Comparison of ENCODE assay signal across 10 mouse cellular contexts in the genomic region with DNA sequence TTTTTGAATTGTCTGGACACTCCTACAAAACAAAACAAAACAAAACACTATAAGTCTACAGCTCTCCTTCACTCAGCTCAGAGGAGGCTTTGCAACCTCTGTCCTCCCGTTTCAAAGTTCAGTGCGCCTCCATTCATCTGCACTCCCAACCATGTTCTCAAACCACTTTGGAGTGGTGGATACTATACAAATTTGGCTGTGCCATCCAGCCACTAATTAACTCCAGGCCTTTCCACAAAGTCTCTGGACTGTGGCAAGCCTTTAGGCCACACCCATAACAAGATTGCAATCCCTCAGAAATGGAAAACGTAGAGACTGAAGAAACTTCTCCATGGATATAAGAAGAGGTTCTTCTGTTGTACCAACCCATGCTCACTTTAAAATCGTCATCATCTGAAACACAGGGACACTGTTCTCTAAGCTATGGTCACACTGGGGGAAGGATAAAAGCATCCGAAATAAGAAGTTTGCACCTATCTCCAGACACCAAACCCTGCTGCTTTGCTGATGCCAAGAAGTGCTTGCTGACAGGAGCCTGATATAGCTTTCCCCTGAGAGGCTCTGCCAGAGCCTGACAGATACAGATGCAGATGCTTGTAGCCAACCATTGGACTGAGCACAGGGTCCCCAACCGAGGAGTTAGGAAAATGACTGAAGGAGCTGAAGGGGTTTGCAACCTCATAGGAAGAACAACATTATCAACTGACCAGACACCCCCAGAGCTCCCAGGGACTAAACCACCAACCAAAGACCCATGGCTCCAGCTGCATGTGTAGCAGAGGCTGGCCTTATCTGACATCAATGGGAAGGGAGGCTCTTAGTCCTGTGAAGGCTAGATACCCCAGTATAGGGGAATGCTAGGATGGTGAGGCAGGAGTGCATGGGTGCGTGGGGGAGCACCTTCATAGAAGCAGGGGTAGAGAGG. TPM values are rescaled to one million over a fixed set of nuclear protein-coding genes. Genes with fewer than 3 reads are reported as not detected.
A peak's percentile ranks its signal among the peaks of the same experiment; 100 is the strongest.
DNase-seq lines count a peak whose midpoint lies in the region; ATAC-seq lines count a peak whose summit lies in the region.
"Had no signal": no experiment of that assay in that cellular context is flagged by ENCODE, and none has a peak within 500 bp of the region (broad histone marks: within the 10 kb centered on the region; RNA-seq: fewer than 3 reads in every experiment).

No protein-coding gene starts in this region.

- no peak overlapping the region for H3K4me3 ChIP-seq in intestine, embryonic 16.5 days (ENCODE audit: low read length)
- no peak overlapping the region for H3K4me3 ChIP-seq in intestine, embryonic 15.5 days (replicated peaks)
- H3K4me3 ChIP-seq in embryonic facial prominence, embryonic 15.5 days (replicated peaks), result no peak overlapping the region
- H3K4me3 ChIP-seq in liver, embryonic 16.5 days (ENCODE audit: low read depth, low read length), result no peak overlapping the region
- H3K4me3 ChIP-seq: embryonic facial prominence, embryonic 12.5 days had no signal

- H3K36me3 ChIP-seq in intestine, embryonic 16.5 days (ENCODE audit: control insufficient read depth, insufficient read depth, low read length), result no peaks in the 10 kb centered on the region
- no peaks in the 10 kb centered on the region for H3K36me3 ChIP-seq in intestine, embryonic 15.5 days
- H3K36me3 ChIP-seq in embryonic facial prominence, embryonic 15.5 days, result no peaks in the 10 kb centered on the region
- no peaks in the 10 kb centered on the region for H3K36me3 ChIP-seq in liver, embryonic 16.5 days (ENCODE audit: control insufficient read depth, insufficient read depth)

- H3K9ac ChIP-seq in intestine, embryonic 16.5 days (ENCODE audit: low read depth, low read length), result no peak overlapping the region
- H3K9ac ChIP-seq in intestine, embryonic 15.5 days, result no peak overlapping the region
- H3K9ac ChIP-seq in embryonic facial prominence, embryonic 15.5 days, result no peak overlapping the region
- peak overlapping the region; percentile 23; the same call in 1 of the 2 replicates for H3K9ac ChIP-seq in liver, embryonic 16.5 days (ENCODE audit: low read depth, low read length)
- H3K9ac ChIP-seq: embryonic facial prominence, embryonic 12.5 days had no signal

- WGBS in intestine, embryonic 16.5 days, result 83% methylated on average over 7 of the region's 7 CpGs
- WGBS in intestine, embryonic 15.5 days, result 83% methylated on average over 7 of the region's 7 CpGs
- WGBS in embryonic facial prominence, embryonic 15.5 days, result 59% methylated on average over 7 of the region's 7 CpGs
- WGBS in liver, embryonic 16.5 days (ENCODE audit: insufficient replicate concordance), result 31% methylated on average over 7 of the region's 7 CpGs

- H3K4me2 ChIP-seq in intestine, embryonic 16.5 days (ENCODE audit: low read depth, low read length), result no peak overlapping the region
- H3K4me2 ChIP-seq in intestine, embryonic 15.5 days (replicated peaks), result no peak overlapping the region
- no peak overlapping the region for H3K4me2 ChIP-seq in embryonic facial prominence, embryonic 15.5 days (replicated peaks)
- peak overlapping the region; percentile 43 for H3K4me2 ChIP-seq in liver, embryonic 16.5 days (ENCODE audit: low read depth, low read length)
- H3K4me2 ChIP-seq: embryonic facial prominence, embryonic 12.5 days had no signal

- H3K4me1 ChIP-seq in intestine, embryonic 16.5 days (ENCODE audit: control insufficient read depth, insufficient read depth, low read length), result no peaks in the 10 kb centered on the region
- H3K4me1 ChIP-seq in intestine, embryonic 15.5 days (replicated peaks), result no peaks in the 10 kb centered on the region
- H3K4me1 ChIP-seq in embryonic facial prominence, embryonic 15.5 days, result peaks cover 18% of the 10 kb centered on the region
- H3K4me1 ChIP-seq in liver, embryonic 16.5 days (ENCODE audit: control insufficient read depth, low read depth, low read length), result peaks cover 88% of the 10 kb centered on the region

- no peak overlapping the region for H3K27ac ChIP-seq in intestine, embryonic 16.5 days (ENCODE audit: low read length)
- no peak overlapping the region for H3K27ac ChIP-seq in intestine, embryonic 15.5 days
- H3K27ac ChIP-seq in embryonic facial prominence, embryonic 15.5 days (replicated peaks), result 0 out of 2 replicates have a peak overlapping the region, but pooled peaks have one; percentile 34
- H3K27ac ChIP-seq in liver, embryonic 16.5 days (ENCODE audit: low read length), result peak overlapping the region; percentile 93
- H3K27ac ChIP-seq: embryonic facial prominence, embryonic 12.5 days had no signal

- no peaks in the 10 kb centered on the region for H3K27me3 ChIP-seq in intestine, embryonic 16.5 days (replicated peaks; ENCODE audit: control insufficient read depth, insufficient read depth, low read length)
- no peaks in the 10 kb centered on the region for H3K27me3 ChIP-seq in intestine, embryonic 15.5 days (replicated peaks)
- no peaks in the 10 kb centered on the region for H3K27me3 ChIP-seq in embryonic facial prominence, embryonic 15.5 days
- H3K27me3 ChIP-seq in liver, embryonic 16.5 days (ENCODE audit: control insufficient read depth, insufficient read depth, low read depth, low read length), result no peaks in the 10 kb centered on the region
- H3K27me3 ChIP-seq: embryonic facial prominence, embryonic 12.5 days had no signal

- H3K9me3 ChIP-seq in intestine, embryonic 16.5 days (ENCODE audit: control insufficient read depth, low read length), result no peaks in the 10 kb centered on the region
- no peaks in the 10 kb centered on the region for H3K9me3 ChIP-seq in intestine, embryonic 15.5 days
- no peaks in the 10 kb centered on the region for H3K9me3 ChIP-seq in embryonic facial prominence, embryonic 15.5 days (replicated peaks)
- no peaks in the 10 kb centered on the region for H3K9me3 ChIP-seq in liver, embryonic 16.5 days (replicated peaks; ENCODE audit: control insufficient read depth, low read length)
- H3K9me3 ChIP-seq: embryonic facial prominence, embryonic 12.5 days had no signal

- peak; percentile 79 for DNase-seq in NIH3T3 (ENCODE audit: low read depth)
- DNase-seq in layer of hippocampus, adult 8-10 months (ENCODE audit: low spot score in 2 of 2), result no peak
- no peak for DNase-seq in embryo, embryonic 10 days (ENCODE audit: low spot score)
- DNase-seq: cerebellum, adult 9-11 months; lung, postnatal 10 days had no signal

- peak; percentile 55; the same call in 1 of the 2 replicates for ATAC-seq in intestine, embryonic 16.5 days
- no peak; the same call in 1 of the 2 replicates for ATAC-seq in intestine, embryonic 15.5 days
- ATAC-seq in embryonic facial prominence, embryonic 15.5 days (ENCODE audit: insufficient number of reproducible peaks, low FRiP score, low TSS enrichment, low read depth), result 0 out of 2 replicates have a peak, but pooled peaks have one; percentile 31
- ATAC-seq in liver, embryonic 16.5 days (ENCODE audit: low read depth), result peak; percentile 84

RNA-seq across cellular contexts. Expression of a gene that starts 21.0 kb away (rescaled TPM):
- polyA plus RNA-seq in intestine, embryonic 16.5 days (2015; fragmentation: Nextera tagmentation; extraction: Ambion mirVana), result 1.7 and 2.4 TPM in 2 replicates
- polyA plus RNA-seq in intestine, embryonic 15.5 days (2015; fragmentation: Nextera tagmentation; extraction: Ambion mirVana), result 2.6 and 2.7 TPM in 2 replicates
- 26.3 and 31.7 TPM in 2 replicates for polyA plus RNA-seq in embryonic facial prominence, embryonic 15.5 days (2015; fragmentation: Nextera tagmentation; extraction: Ambion mirVana)
- 18.5 and 20.0 TPM in 2 replicates for polyA plus RNA-seq in liver, embryonic 16.5 days (2015; fragmentation: Nextera tagmentation; extraction: Ambion mirVana)
- 1 to 10 TPM; 3.1 to 5.2 (median 3.9) TPM for total RNA-seq in layer of hippocampus, adult 8-10 months (2022)

Comparison
In these comparisons a context has a peak if more than half of its experiments do, and no peak if none do; other contexts are left out.
1. H3K27ac ChIP-seq: peak in embryonic facial prominence, embryonic 15.5 days (single experiment) and liver, embryonic 16.5 days (single experiment); none in intestine, embryonic 16.5 days (single experiment) and intestine, embryonic 15.5 days (single experiment).